Mouse (Mus musculus) limb, embryonic 15.5 days (tissue): ENCODE measurements at regions not wholly inside any gene's neighbourhood (a gene's known extent, or its start where the extent isn't known, plus 50 kb on each side); places are given as distances from the start of the nearest gene placed in this dataset.

Experiments
- ATAC-seq: fragments of 200-750 bp; cut with Nextera tagmentation; 2 replicates; pipeline ENCODE4 v1.8.0; 2017; ENCODE audit warnings: low read depth, moderate TSS enrichment; ENCODE audit not compliant: insufficient number of reproducible peaks, low FRiP score, low TSS enrichment
- H3K27ac ChIP-seq: fragments of 300-500 bp; sonication (generic); 2 replicates; pipeline ENCODE4 v1.5.1; 2015; ENCODE audit warnings: moderate library complexity, mild to moderate bottlenecking, inconsistent platforms
- H3K27me3 ChIP-seq: fragments of 300-500 bp; sonication (generic); 2 replicates; pipeline ENCODE4 v1.6.1; 2015; ENCODE audit warnings: inconsistent platforms
- H3K36me3 ChIP-seq: fragments of 300-500 bp; sonication (generic); 2 replicates; pipeline ENCODE4 v1.6.1; 2015; ENCODE audit warnings: inconsistent platforms
- H3K4me1 ChIP-seq: fragments of 300-500 bp; sonication (generic); 2 replicates; pipeline ENCODE4 v1.6.1; 2015; ENCODE audit warnings: inconsistent platforms
- H3K4me2 ChIP-seq: fragments of 300-500 bp; sonication (generic); 2 replicates; pipeline ENCODE4 v1.6.1; 2015; ENCODE audit warnings: mild to moderate bottlenecking, inconsistent platforms
- H3K4me3 ChIP-seq: fragments of 300-500 bp; sonication (generic); 2 replicates; pipeline ENCODE4 v1.5.1; 2015; ENCODE audit warnings: mild to moderate bottlenecking, inconsistent platforms
- H3K9ac ChIP-seq: fragments of 300-500 bp; sonication (generic); 2 replicates; pipeline ENCODE4 v1.6.1; 2015; ENCODE audit warnings: inconsistent platforms
- H3K9me3 ChIP-seq: fragments of 300-500 bp; sonication (generic); 2 replicates; pipeline ENCODE4 v1.6.1; 2016; ENCODE audit warnings: inconsistent platforms
- WGBS: fragments of 180-500 bp; shearing (Covaris S2); methylation state at CpG from one replicate; pipeline ENCODE4 v1.1.7; 2015; 5-methylcytosine and 5-hydroxymethylcytosine counted together

GRCm38 (mm10) chr8:51032386-51032785 is 2188.6 kb upstream of the Tenm3 start:
- no peaks in the 10 kb centered on the region for H3K36me3 ChIP-seq
- 46% methylated on average over 3 of the region's 3 CpGs for WGBS
- no peaks in the 10 kb centered on the region for H3K9me3 ChIP-seq
- no peak overlapping the region for H3K9ac ChIP-seq
- no peak for ATAC-seq
- no peak overlapping the region for H3K27ac ChIP-seq
- H3K4me2 ChIP-seq = no peak overlapping the region
- no peaks in the 10 kb centered on the region for H3K4me1 ChIP-seq
- no peak overlapping the region for H3K4me3 ChIP-seq
- H3K27me3 ChIP-seq = no peaks in the 10 kb centered on the region

GRCm38 (mm10) chr8:51010508-51010907 is 2166.8 kb upstream of the Tenm3 start:
- H3K9me3 ChIP-seq = no peaks in the 10 kb centered on the region
- no peaks in the 10 kb centered on the region for H3K27me3 ChIP-seq
- no peak overlapping the region for H3K27ac ChIP-seq
- no peaks in the 10 kb centered on the region for H3K4me1 ChIP-seq
- no peak overlapping the region for H3K9ac ChIP-seq
- H3K36me3 ChIP-seq = no peaks in the 10 kb centered on the region
- no peak overlapping the region for H3K4me2 ChIP-seq
- WGBS = 92% methylated on average over 3 of the region's 3 CpGs
- H3K4me3 ChIP-seq = no peak overlapping the region
- no peak for ATAC-seq

GRCm38 (mm10) chr8:50967386-50967785 is 2123.6 kb upstream of the Tenm3 start:
- no peaks in the 10 kb centered on the region for H3K9me3 ChIP-seq
- ATAC-seq = no peak
- H3K4me1 ChIP-seq = no peaks in the 10 kb centered on the region
- H3K36me3 ChIP-seq = no peaks in the 10 kb centered on the region
- no peak overlapping the region for H3K27ac ChIP-seq
- no peak overlapping the region for H3K4me2 ChIP-seq
- 45% methylated on average over 4 of the region's 4 CpGs for WGBS
- H3K9ac ChIP-seq = no peak overlapping the region
- no peaks in the 10 kb centered on the region for H3K27me3 ChIP-seq
- no peak overlapping the region for H3K4me3 ChIP-seq

GRCm38 (mm10) chr8:50917540-50917939 is 2073.8 kb upstream of the Tenm3 start:
- Histone ChIP-seq H3K27ac (no peak overlapping the region), H3K9me3 (no peaks in the 10 kb centered on the region), H3K4me2 (no peak overlapping the region), H3K36me3 (no peaks in the 10 kb centered on the region), H3K9ac (no peak overlapping the region), H3K27me3 (peaks cover 25% of the 10 kb centered on the region), H3K4me1 (peaks cover 18% of the 10 kb centered on the region), H3K4me3 (no peak overlapping the region)
- WGBS = 20% methylated on average over 5 of the region's 5 CpGs
- ATAC-seq = no peak

GRCm38 (mm10) chr8:50916733-50917113 is 2073.0 kb upstream of the Tenm3 start:
- Histone ChIP-seq H3K27ac (no peak overlapping the region), H3K4me3 (peak overlapping the region; percentile 51), H3K4me2 (peak overlapping the region; percentile 95), H3K9me3 (no peaks in the 10 kb centered on the region), H3K36me3 (no peaks in the 10 kb centered on the region), H3K4me1 (peaks cover 18% of the 10 kb centered on the region), H3K27me3 (peaks cover 25% of the 10 kb centered on the region), H3K9ac (no peak overlapping the region)
- ATAC-seq = no peak
- 3% methylated on average over 8 of the region's 8 CpGs for whole genome bisulfite sequencing

GRCm38 (mm10) chr8:50915876-50916732 is 2072.4 kb upstream of the Tenm3 start:
- Histone ChIP-seq H3K4me1 (peaks cover 18% of the 10 kb centered on the region), H3K9me3 (no peaks in the 10 kb centered on the region), H3K27ac (no peak overlapping the region), H3K36me3 (no peaks in the 10 kb centered on the region), H3K4me3 (peak overlapping the region; percentile 51), H3K9ac (0 out of 2 replicates have a peak overlapping the region, but pooled peaks have one; percentile 24), H3K4me2 (peak overlapping the region; percentile 95), H3K27me3 (peaks cover 25% of the 10 kb centered on the region)
- 1% methylated on average over 53 of the region's 56 CpGs for WGBS
- 0 out of 2 replicates have a peak, but pooled peaks have one; percentile 40 for ATAC-seq

GRCm38 (mm10) chr8:50915259-50915875 is 2071.6 kb upstream of the Tenm3 start:
- Histone ChIP-seq H3K36me3 (no peaks in the 10 kb centered on the region), H3K4me3 (peak overlapping the region; percentile 51), H3K9ac (0 out of 2 replicates have a peak overlapping the region, but pooled peaks have one; percentile 24), H3K4me2 (peak overlapping the region; percentile 95), H3K27me3 (peaks cover 25% of the 10 kb centered on the region), H3K4me1 (peaks cover 18% of the 10 kb centered on the region), H3K9me3 (no peaks in the 10 kb centered on the region), H3K27ac (no peak overlapping the region; the same call in 1 of the 2 replicates)
- WGBS = under 1% methylated on average over 22 of the region's 22 CpGs
- ATAC-seq = no peak

- peak overlapping the region; percentile 95 for H3K4me2 ChIP-seq
- H3K27me3 ChIP-seq = peaks cover 25% of the 10 kb centered on the region
- H3K36me3 ChIP-seq = no peaks in the 10 kb centered on the region
- 15% methylated on average over 7 of the region's 7 CpGs for WGBS
- peak overlapping the region; percentile 51 for H3K4me3 ChIP-seq
- H3K4me1 ChIP-seq = peaks cover 18% of the 10 kb centered on the region
- no peak overlapping the region for H3K9ac ChIP-seq
- no peak overlapping the region for H3K27ac ChIP-seq
- ATAC-seq = no peak
- H3K9me3 ChIP-seq = no peaks in the 10 kb centered on the region
Measured at GRCm38 (mm10) chr8:50914615-50915014, 2070.9 kb upstream of the Tenm3 start.

GRCm38 (mm10) chr8:50878198-50878597 is 2034.4 kb upstream of the Tenm3 start:
- Histone ChIP-seq H3K4me1 (no peaks in the 10 kb centered on the region), H3K27me3 (no peaks in the 10 kb centered on the region), H3K9ac (no peak overlapping the region), H3K4me3 (no peak overlapping the region), H3K36me3 (no peaks in the 10 kb centered on the region), H3K4me2 (no peak overlapping the region), H3K27ac (no peak overlapping the region), H3K9me3 (no peaks in the 10 kb centered on the region)
- ATAC-seq = no peak
- WGBS = 81% methylated on average over 5 of the region's 5 CpGs
